Mouse (Mus musculus) urinary bladder, adult 18-20 months (tissue): ENCODE measurements around the gene Dnajc28.

Source experiments
- DNase-seq, 2 experiments: peaks; one replicate each; pipeline ENCODE4 v3.0.0; 2022; ENCODE audit warnings: low spot score in 2 of 2, mixed read lengths in 2 of 2

The Dnajc28 gene

DNA sequence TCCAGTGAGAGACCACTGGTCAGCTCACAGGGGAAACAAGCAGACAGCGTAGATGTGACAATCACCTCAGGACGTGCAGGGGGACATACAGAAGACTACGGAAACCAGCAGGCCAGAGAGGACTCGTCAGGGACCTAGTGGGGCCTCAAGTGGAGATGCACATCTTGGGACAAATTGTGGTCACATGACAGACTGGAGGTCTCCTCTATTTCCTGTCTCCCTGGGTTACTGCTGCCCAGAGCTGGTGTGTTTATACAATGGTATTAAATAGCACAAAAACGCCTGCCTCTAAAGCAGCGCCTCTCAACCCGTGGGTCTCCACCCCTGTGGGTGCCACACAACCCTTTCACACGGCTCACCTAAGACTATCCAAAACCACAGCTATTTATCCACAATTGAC lies 26.7 kb downstream of the Dnajc28 start:
- DNase-seq = no peak

DNA sequence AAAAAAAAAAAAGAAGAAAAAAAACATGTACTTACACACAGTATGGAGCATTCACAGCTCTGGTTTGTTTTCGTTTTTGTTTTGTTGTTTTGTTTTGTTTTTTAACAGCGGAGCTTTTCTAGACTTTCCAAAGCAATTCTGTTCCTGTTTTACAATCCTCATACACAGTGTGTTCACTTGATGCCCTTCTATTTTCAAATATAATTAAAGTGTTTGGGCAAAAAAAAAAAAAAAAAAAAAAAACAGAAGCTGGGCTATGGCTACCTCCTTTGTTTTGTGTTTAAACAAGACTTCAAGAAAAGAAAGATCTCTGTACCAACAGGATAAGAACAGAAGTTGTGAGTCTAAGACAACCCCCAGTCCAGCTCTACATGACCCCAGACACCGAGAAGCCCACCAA lies 30.1 kb downstream of the Dnajc28 start:
- no peak for DNase-seq

DNA sequence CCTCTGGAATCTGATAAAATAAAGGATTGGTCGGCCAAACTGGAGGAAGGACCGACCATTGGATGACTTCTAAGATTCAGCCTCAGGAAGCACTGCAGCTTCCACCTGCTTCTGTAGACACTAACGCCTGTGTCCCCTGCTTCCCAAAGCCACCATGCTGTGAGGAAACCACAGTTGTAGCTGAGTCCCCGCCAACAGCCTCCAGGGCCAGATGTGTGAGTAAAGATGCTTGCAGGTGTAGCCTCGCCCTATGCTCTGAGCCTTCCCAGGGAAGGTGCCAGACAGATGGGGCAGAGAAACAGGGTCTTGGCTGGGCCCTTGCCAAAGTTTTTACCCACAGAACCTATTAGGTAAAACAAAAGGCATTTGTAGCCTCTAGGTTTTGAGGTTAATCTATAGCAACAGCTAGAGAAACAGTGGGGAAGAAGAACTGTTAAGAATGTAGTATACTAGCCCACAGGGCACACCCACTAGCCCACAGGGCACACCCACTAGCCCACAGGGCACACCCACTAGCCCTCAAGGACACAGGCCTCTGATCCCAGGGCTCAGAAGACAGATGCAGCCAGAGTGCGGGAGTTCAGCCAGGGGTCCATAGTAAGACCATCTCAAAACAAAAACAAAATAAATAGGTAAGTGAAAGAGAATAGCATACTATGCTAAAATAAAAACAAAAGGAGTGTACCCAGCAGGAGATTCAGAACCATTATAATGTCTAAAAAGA lies 30.9 kb downstream of the Dnajc28 start:
- no peak for DNase-seq

DNA sequence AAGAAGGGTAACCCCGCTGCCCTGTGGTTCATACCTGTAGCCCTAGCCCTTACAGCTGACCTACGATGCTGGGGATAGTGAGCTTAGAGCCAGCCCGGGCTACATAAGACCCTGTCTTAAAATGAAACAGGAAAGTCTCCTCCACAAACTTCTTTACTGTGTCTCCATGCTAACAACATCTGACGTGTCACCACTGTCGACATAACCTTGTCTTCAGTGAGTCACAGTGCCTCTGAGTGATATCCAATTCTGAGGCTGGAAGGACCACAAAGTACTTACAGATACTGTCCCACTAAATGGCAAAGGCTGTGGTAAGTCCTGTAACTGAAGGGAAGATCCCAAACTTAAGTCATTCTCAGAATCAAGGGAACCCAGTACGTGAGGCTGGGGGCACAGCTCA lies 32.6 kb downstream of the Dnajc28 start:
- DNase-seq = no peak

DNA sequence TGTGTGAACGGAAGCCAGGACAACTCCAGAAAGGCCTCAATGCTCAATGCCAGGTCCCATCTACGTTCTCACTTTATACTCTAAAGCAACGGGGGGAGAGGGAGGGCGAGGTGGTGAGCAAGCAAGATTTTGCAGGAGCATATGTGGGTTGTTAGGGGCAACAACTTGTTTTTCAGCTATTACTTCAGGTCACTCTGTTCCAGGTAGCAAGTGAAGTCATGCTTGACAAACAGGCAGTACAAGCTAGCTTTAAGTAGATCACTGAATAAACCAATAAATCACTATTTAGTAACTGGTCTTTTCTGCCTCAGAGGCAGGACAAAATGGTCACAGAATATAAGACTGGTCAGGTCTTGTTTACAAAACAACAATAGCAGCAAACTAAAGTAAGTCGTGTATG lies 33.2 kb downstream of the Dnajc28 start:
- DNase-seq = no peak

DNA sequence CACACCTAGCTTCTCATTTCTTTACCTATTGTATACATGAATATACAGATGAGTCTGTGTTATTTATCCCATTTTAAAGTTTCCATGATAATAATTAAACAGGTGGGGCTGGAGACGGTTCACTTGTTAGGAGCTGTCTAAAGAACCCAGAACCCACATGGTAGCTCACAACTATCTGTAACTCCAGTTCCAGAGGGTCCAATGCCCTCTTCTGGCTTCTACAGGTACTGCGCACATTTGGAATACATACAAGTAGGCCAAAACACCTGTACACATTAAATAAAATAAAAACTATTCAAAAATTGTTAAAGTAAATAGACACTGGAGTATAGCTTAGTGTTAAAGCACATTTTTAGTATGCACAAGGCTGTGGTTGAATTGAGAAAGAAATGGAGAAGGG lies 36.5 kb downstream of the Dnajc28 start:
- no peak for DNase-seq

DNA sequence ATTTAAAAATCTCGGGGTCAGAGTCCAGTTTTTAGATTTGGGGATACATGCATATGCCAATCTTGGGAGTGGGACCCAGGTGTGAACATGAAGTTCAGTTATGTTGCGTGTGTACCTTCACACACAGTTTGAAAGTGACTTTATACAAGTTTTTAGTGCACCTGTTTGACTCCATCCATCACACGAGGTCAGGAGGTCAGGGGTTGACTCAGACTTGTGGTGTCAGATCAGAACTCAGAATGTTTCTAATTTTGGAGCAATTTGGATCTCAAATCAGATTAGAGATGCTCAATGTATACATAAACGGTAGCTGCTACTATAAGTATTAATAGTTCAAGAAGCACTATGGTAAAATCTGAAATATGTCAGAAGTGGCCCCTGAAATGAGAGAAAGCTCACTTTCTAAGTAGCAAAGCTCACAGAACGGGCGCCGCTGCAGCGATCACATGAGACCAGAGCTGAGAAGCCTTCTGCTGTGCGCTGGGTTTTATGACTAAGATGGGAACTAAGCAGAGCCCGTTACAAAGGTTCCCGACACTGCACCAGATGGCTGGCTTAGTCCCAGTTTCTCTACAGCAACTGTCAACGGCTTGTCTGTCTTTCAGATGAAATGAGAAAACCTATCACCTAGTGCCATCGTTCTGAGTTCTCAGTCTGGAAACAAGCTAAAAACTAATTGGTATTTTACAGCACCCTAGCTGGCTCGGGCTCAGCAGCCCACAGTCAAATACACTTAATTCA lies 39.7 kb downstream of the Dnajc28 start:
- no peak for DNase-seq

DNA sequence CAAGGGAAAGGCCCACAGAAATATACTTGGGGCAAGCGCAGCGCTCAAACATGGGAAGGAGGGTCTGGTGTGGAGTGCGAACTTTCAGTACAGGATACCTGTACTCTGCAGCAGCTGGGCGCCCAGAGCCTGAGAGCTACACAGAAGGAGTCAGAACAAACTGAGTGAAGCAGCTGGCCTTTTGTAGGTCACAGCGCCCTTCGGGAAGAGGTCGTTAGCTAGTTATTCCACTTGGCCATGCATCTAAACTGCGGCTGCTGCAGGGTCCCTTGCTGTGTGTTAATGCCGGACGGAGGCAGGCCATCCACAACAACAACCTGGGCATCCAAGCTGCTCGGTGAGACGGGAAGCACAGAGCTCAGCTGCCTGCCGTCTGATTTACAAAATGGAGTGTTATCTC lies 43.7 kb downstream of the Dnajc28 start:
- no peak for DNase-seq

DNA sequence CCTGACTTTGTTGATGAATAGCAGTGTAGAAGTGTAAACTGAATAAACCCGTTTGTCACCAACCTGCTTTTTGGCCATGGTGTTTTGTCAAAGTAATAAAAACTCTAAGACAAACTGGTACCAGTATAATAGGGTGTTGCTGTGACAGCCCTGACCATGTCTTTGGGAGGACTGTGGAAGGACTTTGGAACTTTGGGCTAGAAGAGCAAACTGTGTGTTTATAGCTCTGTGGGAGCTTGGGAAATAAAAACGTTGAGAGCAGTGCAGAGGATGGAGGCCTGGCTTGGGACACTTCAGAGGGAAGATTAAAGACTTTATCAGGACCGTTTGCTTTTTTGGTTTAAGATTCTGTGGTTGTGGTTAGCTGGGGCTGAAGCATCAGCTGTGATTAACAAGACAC lies 47.7 kb downstream of the Dnajc28 start:
- DNase-seq = no peak

DNA sequence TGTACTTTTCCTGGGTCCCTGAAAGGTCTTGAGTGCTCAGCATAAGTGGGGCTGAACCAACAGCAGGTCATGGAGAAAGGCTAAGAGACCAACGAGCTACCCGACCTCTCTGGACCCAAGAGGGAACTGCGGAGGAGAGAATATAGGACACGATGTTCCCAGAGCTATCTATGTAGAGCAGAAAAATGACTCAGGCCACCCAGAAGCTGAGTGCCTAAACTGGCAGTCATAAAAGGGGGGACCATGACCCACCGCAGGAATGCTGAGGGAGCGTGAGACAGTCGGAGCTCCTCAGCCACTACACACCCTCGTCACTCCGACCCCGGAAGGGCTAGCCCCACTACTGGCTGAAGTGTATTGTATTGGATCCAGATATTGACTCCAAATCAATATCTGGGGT lies 49.9 kb downstream of the Dnajc28 start:
- no peak for DNase-seq

DNA sequence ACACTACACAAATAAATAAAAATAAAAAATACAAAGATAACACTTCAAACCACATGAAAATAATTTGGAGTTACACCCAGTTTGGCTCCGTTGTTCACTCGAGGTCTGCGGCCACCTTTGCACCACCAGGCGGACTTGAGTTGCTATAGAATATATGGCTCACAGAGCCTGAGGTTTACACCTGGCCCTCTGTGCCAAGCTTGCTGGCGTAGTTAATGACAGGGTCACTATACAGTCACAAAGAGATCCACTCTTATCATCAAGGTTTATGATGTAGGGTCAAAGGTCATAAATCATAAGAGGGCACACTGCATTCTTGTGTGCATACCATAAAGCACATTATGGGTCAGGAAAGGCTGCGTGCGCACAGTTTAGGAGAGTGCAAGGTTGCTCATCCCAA lies 52.8 kb downstream of the Dnajc28 start:
- no peak for DNase-seq

DNA sequence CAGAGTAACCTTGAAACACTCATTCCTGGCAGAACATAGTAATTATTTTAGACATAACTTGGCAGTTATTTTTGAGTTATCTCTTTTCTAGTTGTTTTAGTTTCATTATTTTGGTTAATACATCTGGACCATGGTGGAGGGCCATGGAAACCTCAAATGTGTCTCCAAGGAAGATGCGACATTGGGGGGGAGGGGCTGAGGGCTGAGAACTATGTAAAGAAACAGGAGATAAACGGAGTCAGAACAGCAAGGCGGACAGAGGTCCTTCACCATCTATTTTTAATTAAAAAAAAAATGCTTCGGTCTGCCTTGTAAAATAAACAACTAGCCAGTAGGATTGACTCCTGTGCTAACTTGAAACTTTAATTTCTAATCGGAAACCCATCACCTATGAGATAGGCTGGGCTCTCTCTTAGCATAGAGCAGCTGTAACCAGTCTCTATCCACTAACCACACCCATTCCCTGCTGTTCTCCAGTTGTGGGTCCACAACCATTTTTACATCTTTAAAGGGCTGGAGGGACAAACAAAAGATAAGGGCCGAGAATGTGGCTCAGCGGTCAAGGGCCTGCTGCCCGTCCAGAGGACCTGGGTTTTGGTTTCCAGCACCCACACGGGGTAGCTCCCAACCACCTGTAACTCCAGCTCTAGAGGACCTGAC lies 53.4 kb downstream of the Dnajc28 start:
- no peak for DNase-seq

DNA sequence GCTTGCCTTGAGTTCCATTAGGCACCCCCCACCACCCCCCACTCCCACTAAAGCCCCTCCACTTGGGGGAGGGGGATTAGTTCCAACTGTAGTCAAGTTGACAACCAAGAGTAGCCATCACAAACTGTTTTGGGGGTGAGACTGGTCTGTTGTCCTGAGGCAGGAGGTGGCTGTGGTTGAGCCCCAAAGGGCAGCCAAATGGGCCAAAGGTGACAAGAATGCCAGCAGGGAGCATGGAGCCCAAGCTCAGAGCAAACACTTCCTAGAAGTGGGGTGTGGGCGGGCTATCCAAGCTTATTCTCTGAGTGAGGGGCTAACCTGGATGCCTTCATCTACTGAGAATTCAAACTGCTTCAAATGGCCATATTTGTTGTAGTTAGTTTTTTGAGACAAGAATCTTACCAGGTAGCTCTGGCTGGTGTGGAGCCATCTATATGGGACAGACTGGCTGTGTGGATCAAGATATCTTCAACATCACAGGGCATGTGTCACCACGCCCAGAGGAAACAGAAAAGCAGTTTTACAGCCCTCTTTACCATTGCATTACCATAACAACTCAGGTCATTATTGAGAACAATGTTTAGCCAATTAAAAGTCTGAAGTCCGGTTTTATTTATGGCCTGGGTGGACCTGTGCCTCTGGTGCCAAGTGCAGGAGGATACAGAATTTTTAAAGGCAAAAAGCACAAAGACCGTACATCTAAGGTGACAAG lies 54.1 kb downstream of the Dnajc28 start:
- no peak for DNase-seq
